Mouse (Mus musculus): ENCODE results near the gene Gm48552.
A peak's percentile ranks its signal among the peaks of the same experiment; 100 is the strongest.

The Gm48552 gene

DNA sequence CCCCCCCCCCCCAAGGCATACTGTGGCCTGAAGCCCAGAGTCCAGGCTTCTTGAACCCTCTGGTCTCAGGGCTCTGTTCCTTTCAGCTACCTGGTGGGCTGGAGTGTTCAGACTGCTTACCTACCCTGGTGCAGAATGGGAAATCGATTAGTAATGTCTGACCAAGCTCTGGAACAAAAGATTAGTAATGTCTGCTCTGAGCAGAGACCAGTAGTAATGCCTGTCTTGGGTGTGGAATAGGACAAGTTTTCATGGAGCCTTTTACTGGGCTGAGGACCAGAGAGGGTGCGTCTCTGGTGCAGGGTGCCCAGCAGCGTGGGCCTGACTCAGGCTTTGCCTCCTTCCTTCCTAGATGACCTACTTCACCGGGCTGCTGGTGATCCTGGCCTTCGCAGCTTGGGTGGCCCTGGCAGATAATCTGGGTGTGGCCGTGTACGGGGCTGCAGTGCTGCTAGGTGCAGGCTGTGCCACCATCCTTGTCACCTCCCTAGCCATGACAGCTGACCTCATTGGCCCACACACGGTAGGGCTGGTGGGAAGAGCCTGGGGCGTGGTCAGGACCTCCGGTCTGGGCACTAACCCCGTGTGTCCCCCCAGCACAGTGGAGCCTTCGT lies 26.4 kb upstream of the Gm48552 start:
- no peak for DNase-seq (ENCODE audit: low spot score in 2 of 2)

DNA sequence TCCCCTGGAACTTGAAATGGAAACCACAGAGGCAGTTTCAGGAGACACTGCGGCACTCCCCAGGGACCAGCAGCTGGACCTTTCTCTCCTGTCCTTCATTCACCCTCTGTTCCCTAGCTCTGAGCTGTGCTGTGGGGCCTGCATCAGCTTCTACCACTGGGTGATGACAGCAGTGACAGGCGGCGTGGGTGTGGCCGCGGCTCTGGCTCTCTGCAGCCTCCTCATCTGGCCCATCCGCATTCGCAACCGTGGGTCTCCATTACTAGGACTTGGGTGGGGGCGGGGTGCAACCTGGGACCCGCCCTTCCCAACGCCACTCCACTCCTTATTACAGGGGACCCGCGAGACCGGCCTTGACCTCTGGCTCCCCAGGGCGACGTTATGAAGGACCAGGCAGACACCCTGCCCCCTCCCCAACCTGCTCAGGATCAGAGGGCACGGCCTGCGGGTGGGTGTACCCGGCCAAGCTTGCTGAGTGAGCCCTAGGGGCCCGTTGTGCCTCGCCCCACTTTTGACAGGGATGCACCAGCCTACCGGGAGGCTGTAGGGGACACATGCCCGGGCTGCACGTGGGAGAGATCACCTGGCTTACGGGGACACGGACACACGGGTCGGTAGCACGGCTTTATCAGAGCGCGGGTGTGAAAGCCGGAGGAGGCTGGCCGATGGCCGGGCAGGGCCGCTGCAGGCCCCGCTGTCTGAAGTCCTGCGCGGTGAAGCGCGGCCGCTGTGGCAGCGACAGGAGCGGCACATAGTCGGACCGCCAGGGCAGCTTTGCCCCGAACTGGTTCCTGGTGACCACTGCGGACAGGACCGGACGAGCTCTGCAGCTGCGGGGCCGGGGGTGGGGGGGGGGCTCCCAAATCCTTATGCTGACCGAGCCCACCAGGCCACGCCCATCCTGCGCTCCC lies 25.1 kb upstream of the Gm48552 start:
- no peak for DNase-seq (ENCODE audit: low spot score in 2 of 2)

DNA sequence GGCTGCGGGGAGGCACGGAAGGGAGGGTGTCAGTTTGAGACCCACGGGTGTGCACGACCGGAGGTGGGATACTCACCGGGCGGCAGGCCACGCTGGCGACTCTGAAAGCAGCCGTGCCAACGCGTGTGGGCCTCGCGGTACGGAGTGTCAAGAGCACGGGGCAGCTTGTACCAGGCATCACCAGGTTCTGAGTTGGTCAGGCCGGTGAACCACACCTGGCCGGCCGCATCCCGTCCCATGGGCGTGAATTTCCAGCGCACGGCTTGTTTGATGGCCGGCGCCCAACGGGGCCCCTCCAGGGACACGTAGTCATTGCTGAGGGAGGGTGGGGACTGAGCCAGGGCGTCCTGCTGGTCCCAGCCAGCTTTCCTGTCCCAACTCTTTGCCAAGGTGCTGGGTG lies 24.1 kb upstream of the Gm48552 start:
- no peak for DNase-seq (ENCODE audit: low spot score in 2 of 2)

DNA sequence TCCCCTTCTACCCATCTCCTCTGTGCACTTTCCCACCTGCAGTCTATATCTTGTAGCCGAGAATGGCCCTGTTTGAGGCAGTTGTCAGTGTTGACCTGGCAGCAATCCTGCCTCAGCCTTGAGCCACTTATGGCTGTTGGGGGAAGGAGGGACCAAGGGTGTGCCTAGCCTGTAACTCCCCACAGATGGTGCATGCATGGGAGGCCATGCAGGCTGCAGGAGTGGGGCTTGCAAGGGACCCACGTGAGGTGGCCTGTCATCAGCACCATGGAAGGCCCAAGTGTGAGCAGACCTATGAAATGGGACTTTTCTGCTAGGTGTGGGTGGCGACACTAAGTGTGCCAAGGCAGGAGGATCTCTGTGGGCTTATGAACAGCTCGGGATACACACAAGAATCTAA lies 23.7 kb upstream of the Gm48552 start:
- DNase-seq (ENCODE audit: low spot score in 2 of 2) = no peak

DNA sequence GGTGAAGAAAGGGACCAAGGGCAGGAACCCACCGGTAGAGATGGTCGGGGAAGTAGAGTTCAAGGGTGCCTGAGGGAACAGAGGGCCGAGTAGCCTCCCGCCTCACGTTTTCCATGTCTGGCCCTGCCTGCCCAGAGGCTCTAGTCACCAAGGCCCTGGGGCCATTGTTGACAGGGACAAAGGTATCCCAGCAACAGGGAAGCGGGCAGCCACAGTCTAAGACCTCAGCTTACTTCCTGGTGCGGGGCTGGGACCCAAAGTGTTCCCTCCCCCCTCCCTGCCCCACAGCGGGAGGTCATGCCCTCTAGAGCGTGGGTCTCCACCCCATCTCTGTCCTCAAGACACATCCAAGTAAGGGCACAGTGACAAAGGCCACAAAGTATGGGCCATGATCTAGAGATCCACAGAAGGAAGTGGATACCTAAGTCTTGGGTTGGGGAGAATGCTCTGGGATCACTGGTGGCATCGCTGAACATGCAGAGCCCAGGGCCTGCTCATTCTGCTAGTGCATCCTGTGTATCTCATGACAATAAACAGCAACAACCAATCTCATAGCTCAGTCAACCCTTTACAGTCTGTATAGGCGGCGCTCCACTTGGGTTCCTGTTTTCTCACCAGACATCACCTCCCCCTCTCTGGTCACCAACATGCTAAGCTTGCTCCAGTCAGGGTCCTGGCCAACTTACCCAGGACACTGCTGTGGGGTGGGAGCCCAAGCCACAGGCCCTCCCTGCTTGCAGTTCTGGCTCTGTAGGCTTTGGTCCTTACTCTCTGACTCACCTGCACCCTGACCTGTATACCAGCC lies 22.9 kb upstream of the Gm48552 start, which contains the start of gene 4930404N11Rik:
Gene 4930404N11Rik (minus strand): TSS at position 145 of the 805 bp plus-strand sequence.
- DNase-seq (ENCODE audit: low spot score in 2 of 2) = no peak

DNA sequence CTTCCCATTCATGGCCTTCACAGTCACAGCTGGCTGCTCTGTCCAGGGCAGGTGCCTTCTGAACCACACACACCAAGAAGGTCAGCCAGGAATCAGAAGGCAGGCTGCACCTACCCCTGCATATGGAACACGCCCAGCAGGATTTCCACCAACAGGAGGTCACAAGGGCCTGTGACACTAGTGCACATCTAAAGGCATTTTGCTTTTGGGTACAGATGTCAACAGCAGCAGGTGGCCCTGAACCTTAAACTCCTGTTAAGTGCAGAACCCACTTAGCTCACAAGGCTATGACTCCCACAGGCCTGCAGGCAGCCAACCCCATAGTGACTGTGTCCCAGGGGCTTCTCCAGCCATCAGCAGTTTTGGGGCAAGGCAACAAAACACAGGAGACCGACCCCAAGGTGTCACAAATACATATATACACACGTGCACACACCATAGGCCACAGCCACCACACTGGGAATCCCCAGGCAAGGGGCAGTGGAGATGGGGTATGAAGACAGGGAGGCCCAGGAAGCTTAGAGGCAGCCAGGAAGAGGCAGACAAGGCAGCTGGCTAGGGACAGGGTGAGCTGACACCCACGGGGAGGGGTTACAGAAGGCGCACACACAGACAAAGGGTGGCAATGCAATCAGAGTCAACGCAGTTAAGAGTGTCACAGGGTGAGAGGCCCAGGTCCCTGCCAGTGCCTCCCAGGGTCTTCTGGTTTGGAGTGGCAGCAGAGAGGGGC lies 22.2 kb upstream of the Gm48552 start:
- DNase-seq (ENCODE audit: low spot score in 2 of 2) = no peak

DNA sequence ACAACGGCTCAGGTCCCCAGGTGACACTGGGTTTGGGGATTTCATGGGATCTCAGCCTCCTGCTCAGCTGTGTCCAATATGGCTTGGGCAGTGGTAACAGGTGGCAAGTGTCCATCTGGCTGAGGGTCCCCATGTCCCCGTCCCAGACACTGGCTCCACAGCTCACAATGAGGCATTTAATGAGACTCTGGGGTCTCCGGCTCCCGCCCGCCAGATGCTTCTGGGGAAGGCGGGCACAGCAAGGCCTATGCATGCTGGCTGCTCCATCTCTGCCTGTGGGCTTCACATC lies 21.7 kb upstream of the Gm48552 start:
- DNase-seq (ENCODE audit: low spot score in 2 of 2) = no peak

DNA sequence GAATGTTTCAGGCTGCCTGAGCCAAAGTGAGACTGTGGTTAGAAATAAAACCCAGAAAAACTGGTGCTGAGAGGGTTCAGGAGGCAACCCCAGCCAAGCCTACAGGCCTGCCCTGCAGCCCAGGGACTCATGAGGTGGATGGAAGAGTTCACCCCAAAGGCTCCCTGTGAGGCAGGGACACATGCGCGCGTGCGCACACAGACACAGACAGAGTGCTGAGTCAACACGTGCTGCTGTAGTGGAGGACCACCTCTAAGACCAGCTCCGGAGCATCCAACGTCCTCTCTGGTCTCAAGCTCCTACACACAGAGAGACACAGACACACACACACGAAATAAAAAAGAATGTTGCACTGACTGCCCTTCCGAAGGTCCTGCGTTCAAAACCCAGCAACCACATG lies 13.5 kb upstream of the Gm48552 start:
- no peak for DNase-seq (ENCODE audit: low spot score in 2 of 2)

DNA sequence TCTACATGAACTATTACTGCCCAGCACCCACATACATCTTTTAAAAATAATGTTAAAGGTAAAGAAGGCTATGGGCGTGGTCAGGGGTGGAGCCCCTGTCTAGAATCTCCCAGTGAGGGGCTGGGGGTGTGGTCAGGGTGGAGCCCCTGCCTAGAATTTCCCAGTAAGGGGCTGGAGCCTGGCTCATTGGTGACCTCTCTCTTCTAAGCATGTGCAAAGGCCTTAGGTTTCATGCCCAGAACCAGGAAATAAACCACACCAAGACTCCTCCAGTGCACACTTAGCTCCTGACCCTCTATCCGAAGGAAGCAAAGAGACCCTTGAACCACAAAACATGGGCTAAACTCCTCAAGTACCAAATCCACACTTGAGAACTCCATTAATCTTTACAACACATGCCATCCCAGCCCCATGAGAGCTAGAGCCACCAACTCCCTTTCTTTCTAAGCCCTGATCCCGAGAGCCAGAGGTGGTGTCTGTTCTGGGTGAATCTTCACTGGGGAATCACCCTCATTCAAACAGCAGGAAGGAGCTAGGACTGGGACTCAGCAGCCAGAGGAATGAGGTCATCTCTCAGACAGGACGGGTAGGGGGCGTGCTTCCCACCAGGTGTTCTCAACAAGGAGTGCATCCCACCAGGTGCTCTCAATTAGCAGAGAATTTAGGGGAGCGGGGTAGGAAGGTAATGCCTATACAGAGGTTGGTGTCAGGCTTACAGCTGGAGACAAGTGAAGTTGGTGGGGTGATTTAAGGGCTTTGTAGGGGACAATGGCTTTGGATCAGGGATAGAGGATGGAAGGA lies 12.0 kb upstream of the Gm48552 start:
- no peak for DNase-seq (ENCODE audit: low spot score in 2 of 2)

DNA sequence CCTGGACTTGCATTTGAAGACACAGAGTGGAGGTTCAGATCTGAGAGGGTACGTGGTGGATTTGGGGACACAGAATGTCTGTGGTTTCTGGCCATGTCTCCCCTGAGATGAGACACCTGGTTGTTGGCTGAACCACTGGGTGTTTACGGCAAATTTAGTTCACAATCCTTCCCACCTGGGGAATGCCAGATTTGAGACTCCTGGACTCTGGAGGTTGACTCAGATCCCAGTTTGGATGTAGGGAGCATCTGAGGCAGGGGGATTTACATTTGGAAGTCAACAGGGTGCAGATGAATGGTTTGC lies 11.5 kb upstream of the Gm48552 start:
- no peak for DNase-seq (ENCODE audit: low spot score in 2 of 2)

DNA sequence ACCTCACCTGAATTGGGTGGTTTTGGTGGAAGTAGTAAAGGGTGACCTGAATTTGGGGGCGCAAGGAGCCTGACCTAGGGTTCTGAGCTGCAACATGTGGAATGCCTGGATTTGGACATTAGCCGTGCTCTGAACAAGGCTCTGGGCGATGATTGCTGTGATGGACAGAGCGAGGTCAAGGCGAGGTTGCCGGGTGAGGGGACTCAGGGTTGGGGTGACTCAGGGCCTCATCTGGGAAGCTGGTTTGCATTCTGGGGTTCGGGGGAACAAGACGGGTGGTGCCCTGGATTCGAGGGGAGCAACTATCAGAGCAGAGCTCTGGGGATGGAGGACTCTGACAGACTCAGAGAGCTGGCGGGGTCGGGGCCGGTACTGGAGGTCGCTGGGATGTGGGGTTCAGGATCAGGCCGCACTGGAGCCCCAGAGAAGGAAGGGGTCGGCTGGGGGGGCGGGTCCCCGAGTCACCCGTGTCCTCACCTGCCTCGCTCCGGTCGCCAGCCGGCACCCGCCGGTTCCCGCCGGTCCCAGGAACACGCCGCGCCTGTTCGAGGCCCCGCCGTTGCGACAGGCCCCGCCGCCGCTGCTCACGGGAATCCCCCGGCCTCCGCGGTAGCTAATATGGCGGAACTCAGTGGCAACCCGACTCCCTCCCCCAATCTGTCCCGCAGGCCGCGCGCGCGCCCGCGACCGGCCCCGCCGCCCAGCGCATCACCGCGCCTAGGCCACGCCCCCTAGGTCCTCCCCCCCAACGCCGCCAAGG lies 10.8 kb upstream of the Gm48552 start, which contains the start of gene Fzr1:
Gene Fzr1 (minus strand): TSS at position 724 of the 760 bp plus-strand sequence.
- no peak for DNase-seq (ENCODE audit: low spot score in 2 of 2)

DNA sequence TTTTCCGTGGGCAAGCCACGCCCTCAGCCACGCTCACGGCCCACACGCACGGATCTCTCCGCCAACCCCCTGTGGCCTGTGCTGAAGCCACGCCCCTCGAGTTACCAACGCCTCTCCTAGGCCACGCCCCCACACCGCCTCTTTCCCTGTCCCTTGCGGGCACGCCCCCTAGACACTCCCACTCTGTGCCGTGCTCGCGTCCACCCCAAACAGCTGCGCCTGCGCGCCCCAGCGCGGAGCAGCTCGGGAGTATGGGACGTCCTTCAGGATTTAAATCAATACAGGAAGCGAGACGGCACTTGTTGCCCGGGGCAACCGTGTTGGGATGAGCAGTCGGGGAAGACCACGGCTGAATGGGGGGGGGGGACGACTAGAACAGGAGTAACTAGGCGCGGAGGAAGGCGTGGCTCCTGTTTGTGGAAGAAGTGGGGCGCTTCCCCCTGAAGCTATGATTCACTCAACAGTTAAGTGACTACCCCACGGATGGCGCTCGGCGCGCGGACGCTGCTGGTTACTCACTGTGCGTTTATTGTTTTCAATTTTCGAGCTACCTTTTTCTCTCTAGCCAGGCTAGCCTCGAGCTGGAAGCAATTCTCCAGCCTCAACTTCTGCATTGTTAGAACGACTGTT lies 10.1 kb upstream of the Gm48552 start:
- peak; percentile 100 for DNase-seq (ENCODE audit: low spot score in 2 of 2)

DNA sequence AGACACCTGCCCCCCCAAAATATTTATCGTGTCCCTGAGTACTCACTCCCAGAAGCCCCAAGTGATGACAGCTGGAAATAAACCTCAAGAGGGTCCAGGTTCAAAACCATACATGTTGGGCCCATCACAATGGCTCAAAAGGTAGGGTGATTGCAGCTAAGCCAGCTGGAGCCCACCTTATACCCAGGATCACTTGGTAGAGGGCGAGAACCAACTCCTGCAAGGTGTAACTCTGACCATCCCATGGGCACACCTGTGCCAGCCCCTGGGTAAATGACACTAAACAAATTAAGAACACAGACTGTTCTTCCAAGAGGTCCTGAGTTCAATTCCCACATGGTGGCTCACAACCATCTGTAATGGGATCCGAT lies 9.6 kb upstream of the Gm48552 start:
- no peak for DNase-seq (ENCODE audit: low spot score in 2 of 2)

DNA sequence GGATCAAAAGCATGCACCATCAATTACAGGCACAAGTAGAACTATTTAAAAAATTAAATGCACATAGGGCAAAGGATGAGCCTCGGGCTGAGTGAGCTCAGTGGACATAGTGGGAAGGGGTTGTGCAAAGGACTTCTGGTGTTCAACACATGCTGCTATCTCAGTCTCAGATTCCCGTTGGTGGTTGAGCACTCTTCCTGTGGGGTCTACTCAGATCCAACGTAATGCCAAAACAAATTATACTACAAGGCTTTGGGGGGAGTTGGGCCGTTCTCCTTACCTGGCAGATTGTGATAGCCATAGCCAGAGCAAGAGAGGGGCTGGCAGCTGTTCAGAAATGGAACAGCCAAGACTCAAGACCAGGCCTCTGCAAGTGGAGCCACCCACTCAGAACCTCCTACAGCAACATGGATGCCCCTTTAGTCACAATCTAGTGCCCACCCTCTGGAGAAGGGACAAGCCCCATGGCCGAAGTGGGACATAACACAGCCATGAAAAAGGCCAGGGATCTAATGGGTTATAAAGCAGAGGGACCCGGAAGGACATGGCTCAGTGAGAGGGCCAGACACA lies 8.9 kb upstream of the Gm48552 start:
- DNase-seq (ENCODE audit: low spot score in 2 of 2) = no peak

DNA sequence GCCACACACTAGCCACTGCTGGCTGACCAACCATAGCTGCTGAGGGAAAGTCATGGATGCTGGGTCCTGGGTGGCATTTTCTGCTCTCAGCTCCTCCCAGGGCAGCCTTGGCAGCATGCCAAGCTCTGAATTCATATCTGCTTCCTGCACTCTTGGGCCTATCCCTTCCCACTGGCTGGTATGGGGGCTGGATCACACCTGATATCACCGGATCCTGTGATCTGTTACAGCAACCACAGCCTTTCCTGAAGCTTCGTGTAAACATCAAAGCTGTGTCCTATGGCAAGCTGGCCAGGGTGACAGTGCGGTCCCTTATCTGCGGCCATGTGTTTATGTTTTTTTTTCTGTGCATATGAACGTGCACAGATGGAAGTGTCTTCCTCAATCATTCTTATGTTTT lies 6.8 kb upstream of the Gm48552 start:
- no peak for DNase-seq (ENCODE audit: low spot score in 2 of 2)

DNA sequence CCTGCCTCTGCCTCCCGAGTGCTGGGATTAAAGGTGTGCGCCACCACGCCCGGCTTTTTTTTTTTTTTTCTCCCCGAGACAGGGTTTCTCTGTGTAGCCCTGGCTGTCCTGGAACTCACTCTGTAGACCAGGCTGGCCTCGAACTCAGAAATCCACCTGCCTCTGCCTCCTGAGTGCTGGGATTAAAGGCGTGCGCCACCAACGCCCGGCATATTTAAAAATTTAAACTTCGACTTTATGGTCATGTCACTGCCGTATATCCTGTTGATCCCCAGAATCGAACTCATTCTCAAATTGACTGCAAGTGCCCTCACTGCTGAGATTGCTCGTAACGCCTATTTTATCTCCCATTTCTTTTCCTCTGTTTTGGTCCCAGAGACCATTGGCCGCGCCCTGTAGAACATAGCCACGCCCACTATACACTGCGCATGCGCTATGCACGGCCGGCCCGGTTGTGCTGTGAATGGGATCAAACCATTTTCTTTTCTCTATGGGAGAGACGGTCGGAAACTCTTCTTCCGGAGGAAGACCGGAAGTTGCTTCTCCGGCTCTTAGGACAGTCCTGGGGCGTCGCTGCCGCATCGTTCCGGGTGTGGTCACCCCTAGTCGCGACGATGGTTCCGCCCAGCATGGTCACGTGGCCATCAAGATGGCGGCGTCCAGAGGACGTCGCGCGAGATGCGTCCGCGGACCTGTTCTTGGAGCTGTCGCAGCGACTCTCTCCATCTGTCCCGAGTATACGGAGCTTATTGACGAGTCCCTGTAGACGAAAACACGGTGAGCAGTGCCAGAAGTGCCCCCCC lies 4.8 kb upstream of the Gm48552 start, which contains the start of the genes Dohh and Gm48551:
Gene Dohh (plus strand): TSS at position 627 of the 803 bp plus-strand sequence.
Gene Gm48551 (plus strand): TSS at position 665 of the 803 bp plus-strand sequence.
- DNase-seq (ENCODE audit: low spot score in 2 of 2) = peak; percentile 99

DNA sequence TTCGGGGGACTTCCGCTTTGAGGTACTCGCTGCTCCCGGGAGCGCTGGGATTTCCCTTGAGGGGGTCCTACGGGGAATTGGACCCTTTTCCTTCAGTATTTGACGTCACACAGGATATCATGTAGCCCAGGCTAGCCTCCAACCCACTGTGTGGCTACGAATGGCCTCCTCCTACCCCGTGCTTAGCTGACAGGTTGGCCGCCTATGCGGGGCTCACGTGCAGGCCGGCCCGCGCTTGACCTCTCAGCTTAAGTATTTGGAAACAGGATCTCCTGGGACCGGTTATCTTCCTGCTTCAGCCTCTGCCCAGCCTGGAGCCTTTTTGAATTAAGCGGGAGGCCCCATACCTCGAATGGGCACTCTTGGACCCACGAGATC lies 4.2 kb upstream of the Gm48552 start:
- DNase-seq (ENCODE audit: low spot score in 2 of 2) = no peak

DNA sequence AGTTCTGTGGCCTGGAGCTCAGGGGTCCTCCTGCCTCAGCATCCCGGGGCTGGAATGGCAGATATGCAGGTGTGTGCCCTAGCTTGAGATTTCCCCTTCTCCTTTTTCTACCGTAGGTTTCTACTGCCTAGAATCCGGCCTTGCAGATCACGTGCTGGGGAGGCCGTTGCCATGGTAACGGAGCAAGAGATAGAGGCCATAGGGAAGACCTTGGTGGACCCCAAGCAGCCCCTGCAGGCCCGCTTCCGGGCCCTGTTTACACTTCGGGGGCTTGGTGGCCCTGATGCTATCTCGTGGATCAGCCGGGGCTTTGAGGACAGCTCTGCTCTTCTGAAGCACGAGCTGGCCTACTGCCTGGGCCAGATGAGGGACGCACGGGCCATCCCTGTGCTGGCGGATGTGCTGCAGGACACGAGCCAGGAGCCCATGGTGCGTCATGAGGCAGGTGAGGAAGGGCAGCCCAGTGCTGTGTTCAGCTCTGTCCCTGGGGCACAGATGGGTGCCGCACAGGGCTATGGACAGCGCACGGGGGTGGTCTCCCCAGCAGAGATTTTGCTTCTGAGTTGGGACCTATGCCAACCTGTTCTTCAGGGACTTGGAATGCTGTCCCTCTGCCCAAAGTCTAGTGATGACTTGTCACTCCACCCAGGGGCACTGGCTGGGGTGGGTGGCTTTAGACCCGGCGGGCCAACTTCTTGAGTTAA lies 3.0 kb upstream of the Gm48552 start:
- no peak for DNase-seq (ENCODE audit: low spot score in 2 of 2)
